Mouse (Mus musculus): ENCODE measurements around the gene Zfp13. TPM values are rescaled to one million over a fixed set of nuclear protein-coding genes. Genes with fewer than 3 reads are reported as not detected.

Gene Zfp13
- polyA plus RNA-seq, 1 experiment from 2014 or later: 1.6 TPM

- ATAC-seq (ENCODE audit: low read depth) (peak; percentile 97), DNase-seq (peak; percentile 93)
- peak within 1 kb of the TSS; percentile 94 for H3K9ac ChIP-seq
- no peaks in the 10 kb centered on the region for H3K9me3 ChIP-seq (replicated peaks)
- H3K4me3 ChIP-seq (replicated peaks): peak within 1 kb of the TSS; percentile 84
- H3K27me3 ChIP-seq: no peaks in the 10 kb centered on the region
- WGBS (ENCODE audit: insufficient replicate concordance): under 1% methylated on average over 59 of the region's 59 CpGs
- H3K27ac ChIP-seq: peak within 1 kb of the TSS; percentile 93
- peaks cover 20% of the 10 kb centered on the region for H3K36me3 ChIP-seq
- peaks cover 20% of the 10 kb centered on the region for H3K4me1 ChIP-seq (replicated peaks)
- H3K4me2 ChIP-seq: peak within 1 kb of the TSS; percentile 84
Observed at GRCm38 (mm10) chr17:23563595-23564367, 35.5 kb downstream of the Zfp13 start, which contains the start of gene Zfp213. Gene Zfp213, minus strand, starts transcription at chr17:23564238.

DNA sequence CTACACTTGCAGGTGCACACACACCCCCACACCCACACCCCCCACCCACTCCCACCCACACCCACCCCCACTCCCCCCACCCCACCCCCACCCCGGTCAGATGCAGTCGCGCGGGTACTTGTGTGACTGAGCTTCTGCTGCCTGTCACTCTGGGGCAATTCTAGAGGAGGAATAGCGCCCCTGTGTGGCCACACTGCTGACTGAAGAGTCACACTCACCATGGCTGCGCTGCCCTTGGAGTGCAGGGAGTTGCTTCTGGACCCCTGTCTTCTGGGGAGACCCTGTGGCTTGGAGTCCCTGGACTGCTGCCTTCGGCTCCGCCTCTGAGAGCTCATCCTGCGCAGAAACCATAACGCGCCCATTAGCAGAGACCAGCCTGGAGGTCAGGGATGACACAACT is 39.5 kb downstream of the Zfp13 start:
- Histone ChIP-seq H3K9me3 (replicated peaks) (no peaks in the 10 kb centered on the region), H3K4me3 (replicated peaks) (no peak overlapping the region), H3K4me2 (no peak overlapping the region), H3K36me3 (peaks cover 58% of the 10 kb centered on the region), H3K4me1 (replicated peaks) (peaks cover 13% of the 10 kb centered on the region), H3K9ac (no peak overlapping the region), H3K27ac (no peak overlapping the region), H3K27me3 (no peaks in the 10 kb centered on the region)
- WGBS (ENCODE audit: insufficient replicate concordance): 59% methylated on average over 11 of the region's 11 CpGs
- no peak for ATAC-seq (ENCODE audit: low read depth)
- no peak for DNase-seq

DNA sequence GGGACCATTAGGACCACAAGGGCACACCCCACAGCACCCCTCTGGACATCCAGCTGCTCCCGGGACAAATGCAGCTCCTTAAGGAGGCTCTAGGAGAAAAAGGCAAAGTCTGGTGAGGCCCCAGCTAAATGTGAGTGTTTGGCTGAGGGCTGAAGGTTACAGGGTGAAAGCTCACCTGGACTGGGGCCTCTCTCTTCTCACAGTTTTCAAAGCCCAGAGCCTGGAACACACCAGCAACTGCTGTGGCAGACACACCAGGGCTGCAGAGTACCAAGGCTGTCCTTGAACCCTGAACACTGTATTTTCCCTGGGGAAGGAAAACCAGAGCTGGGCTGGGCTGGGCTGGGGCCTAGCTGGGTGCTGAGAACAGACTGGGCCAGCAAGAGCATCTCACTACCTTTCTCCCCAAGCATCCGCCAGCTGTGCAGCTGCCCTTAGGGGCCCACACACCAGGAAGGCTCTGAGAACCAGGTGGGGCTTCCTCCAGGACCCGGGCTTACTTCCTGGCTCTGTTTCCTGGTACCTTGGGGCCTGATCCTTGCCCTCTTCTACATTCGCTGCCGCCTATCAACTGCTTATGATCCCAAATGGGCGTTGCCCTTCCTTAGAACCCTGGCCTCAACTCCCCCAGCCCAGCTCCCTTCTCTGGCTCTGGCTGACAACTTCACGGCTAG is 43.9 kb downstream of the Zfp13 start:
- H3K4me2 ChIP-seq: no peak overlapping the region
- no peaks in the 10 kb centered on the region for H3K27me3 ChIP-seq
- H3K4me3 ChIP-seq (replicated peaks): no peak overlapping the region
- DNase-seq (no peak), ATAC-seq (ENCODE audit: low read depth) (no peak)
- H3K4me1 ChIP-seq (replicated peaks): peaks cover 29% of the 10 kb centered on the region
- WGBS (ENCODE audit: insufficient replicate concordance): 67% methylated on average over 7 of the region's 7 CpGs
- no peaks in the 10 kb centered on the region for H3K9me3 ChIP-seq (replicated peaks)
- H3K36me3 ChIP-seq: peaks cover 51% of the 10 kb centered on the region
- H3K9ac ChIP-seq: no peak overlapping the region
- H3K27ac ChIP-seq: no peak overlapping the region

DNA sequence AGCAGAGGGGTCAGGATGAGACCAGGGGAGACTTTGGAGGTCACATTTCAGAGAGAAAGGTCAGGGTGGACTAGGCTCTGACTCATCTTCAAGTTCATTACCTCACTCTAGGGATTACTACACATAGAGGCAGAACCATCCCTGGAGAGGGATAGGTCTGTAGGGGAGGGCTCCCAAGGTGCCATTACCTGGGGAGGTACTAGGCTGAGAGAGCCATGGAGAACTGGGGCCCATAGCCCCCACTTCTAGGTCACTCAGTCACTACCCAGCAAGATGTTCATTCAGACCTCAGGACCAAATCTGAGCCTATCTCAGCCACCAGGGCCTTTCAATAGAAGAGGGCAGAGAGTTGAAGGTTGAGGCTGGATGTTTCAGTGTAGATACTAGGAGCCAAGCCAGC is 45.0 kb downstream of the Zfp13 start:
- Histone ChIP-seq H3K4me1 (replicated peaks) (peaks cover 35% of the 10 kb centered on the region), H3K9ac (no peak overlapping the region), H3K4me3 (replicated peaks) (no peak overlapping the region), H3K9me3 (replicated peaks) (no peaks in the 10 kb centered on the region), H3K4me2 (no peak overlapping the region), H3K27me3 (no peaks in the 10 kb centered on the region), H3K36me3 (peaks cover 47% of the 10 kb centered on the region), H3K27ac (no peak overlapping the region)
- no peak for DNase-seq
- ATAC-seq (ENCODE audit: low read depth): no peak

GRCm38 (mm10) chr17:23553634-23554120 is 45.6 kb downstream of the Zfp13 start:
- no peaks in the 10 kb centered on the region for H3K9me3 ChIP-seq (replicated peaks)
- H3K4me1 ChIP-seq (replicated peaks): peaks cover 42% of the 10 kb centered on the region
- H3K4me3 ChIP-seq (replicated peaks): no peak overlapping the region
- no peak overlapping the region for H3K4me2 ChIP-seq
- ATAC-seq (ENCODE audit: low read depth): no peak
- H3K36me3 ChIP-seq: peaks cover 41% of the 10 kb centered on the region
- no peak overlapping the region for H3K9ac ChIP-seq
- no peak for DNase-seq
- H3K27ac ChIP-seq: no peak overlapping the region
- no peaks in the 10 kb centered on the region for H3K27me3 ChIP-seq
- 61% methylated on average over 1 of the region's 1 CpGs for WGBS (ENCODE audit: insufficient replicate concordance)

DNA sequence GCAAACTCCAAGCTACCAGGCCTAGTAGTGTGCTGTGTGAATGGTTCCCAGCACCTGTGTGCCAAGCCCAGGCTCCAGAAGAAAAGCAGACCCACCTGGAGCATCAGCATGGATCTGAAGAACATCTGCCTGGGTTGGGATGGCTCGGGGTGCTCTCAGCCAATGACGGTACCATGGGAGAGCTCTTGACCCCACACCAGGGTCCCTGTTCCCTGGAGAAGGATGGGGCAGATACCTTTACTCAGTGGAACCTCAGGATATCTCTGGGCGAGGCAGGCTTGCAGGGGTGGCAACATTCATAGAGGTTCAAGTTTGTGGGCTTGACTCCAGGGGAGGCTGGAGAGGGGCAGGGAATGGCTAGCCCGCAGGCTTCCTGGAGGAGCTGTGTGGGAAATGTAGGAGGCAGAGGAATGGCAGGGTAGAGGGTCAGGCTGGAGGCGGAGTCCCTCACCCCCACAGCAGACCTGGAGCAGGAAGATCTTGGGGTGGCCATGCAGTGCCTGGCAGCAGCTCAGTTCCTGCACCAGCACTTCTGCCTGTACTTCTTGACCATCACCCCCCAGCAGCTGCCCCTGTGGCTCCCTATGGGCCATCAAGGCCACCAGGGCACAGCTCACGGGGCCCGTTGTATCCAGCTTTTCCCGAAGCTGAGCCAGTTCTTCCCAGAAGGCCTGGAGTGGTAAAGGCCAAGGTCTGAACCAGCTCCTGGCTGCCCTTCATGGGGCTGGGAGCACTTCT is 46.2 kb downstream of the Zfp13 start:
- WGBS (ENCODE audit: insufficient replicate concordance): 77% methylated on average over 8 of the region's 8 CpGs
- ATAC-seq (ENCODE audit: low read depth) (no peak), DNase-seq (no peak)
- Histone ChIP-seq H3K9ac (no peak overlapping the region), H3K27me3 (no peaks in the 10 kb centered on the region), H3K4me3 (replicated peaks) (no peak overlapping the region), H3K4me1 (replicated peaks) (peaks cover 48% of the 10 kb centered on the region), H3K27ac (peak overlapping the region; percentile 40; the same call in 1 of the 2 replicates), H3K9me3 (replicated peaks) (no peaks in the 10 kb centered on the region), H3K4me2 (no peak overlapping the region), H3K36me3 (peaks cover 35% of the 10 kb centered on the region)

DNA sequence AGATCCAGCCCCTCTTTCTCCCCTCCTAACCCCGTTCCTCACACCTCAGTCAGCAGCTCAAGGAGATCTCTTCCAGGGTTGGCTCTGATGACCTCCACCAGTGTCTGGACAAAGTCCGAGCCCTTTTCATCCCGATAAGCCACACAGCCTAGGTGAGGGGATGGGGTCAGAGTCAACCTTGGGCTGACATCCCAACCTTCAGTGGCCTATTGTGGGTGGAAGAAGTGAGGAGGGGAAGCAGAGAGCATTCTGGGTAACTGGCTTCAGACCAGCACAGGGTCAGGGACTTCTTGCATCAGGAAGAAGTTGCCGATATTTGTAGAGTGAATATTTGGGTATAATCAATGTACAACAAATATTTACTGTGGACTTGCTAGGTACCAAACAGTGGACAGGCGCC is 47.3 kb downstream of the Zfp13 start:
- peaks cover 24% of the 10 kb centered on the region for H3K36me3 ChIP-seq
- 55% methylated on average over 5 of the region's 5 CpGs for whole genome bisulfite sequencing (ENCODE audit: insufficient replicate concordance)
- ATAC-seq (ENCODE audit: low read depth): no peak
- H3K4me3 ChIP-seq (replicated peaks): no peak overlapping the region
- no peak overlapping the region for H3K27ac ChIP-seq
- DNase-seq: no peak
- peaks cover 51% of the 10 kb centered on the region for H3K4me1 ChIP-seq (replicated peaks)
- no peaks in the 10 kb centered on the region for H3K9me3 ChIP-seq (replicated peaks)
- H3K9ac ChIP-seq: no peak overlapping the region
- H3K27me3 ChIP-seq: no peaks in the 10 kb centered on the region
- H3K4me2 ChIP-seq: 0 out of 2 replicates have a peak overlapping the region, but pooled peaks have one; percentile 14

DNA sequence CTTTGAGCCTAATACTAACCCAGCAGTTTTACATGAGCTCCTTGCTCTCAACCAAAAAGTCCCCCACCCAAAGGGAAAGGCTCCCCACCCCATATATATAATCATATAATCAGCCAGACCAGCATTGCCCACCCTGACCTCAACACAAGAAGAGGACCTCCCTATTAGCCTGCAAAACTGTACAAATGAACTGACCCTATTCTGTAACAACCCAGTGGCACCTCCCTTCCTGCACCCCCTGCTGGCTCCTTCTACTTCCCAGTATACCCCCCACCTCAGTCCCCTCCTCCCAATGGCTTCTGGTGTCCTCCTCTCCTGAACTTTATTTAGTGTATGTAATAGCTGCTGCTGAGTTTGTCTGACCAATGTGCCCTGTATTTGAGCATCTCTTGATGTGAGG is 47.9 kb downstream of the Zfp13 start:
- peaks cover 51% of the 10 kb centered on the region for H3K4me1 ChIP-seq (replicated peaks)
- peak overlapping the region; percentile 84 for H3K4me2 ChIP-seq
- H3K4me3 ChIP-seq (replicated peaks): peak overlapping the region; percentile 68
- DNase-seq: no peak
- no peaks in the 10 kb centered on the region for H3K27me3 ChIP-seq
- H3K36me3 ChIP-seq: peaks cover 18% of the 10 kb centered on the region
- peak overlapping the region; percentile 81 for H3K27ac ChIP-seq
- ATAC-seq (ENCODE audit: low read depth): no peak
- H3K9ac ChIP-seq: peak overlapping the region; percentile 75
- no peaks in the 10 kb centered on the region for H3K9me3 ChIP-seq (replicated peaks)

GRCm38 (mm10) chr17:23550856-23551255 is 48.4 kb downstream of the Zfp13 start:
- Histone ChIP-seq H3K9ac (peak overlapping the region; percentile 75), H3K9me3 (replicated peaks) (no peaks in the 10 kb centered on the region), H3K4me1 (replicated peaks) (peaks cover 54% of the 10 kb centered on the region), H3K27ac (peak overlapping the region; percentile 81), H3K4me2 (peak overlapping the region; percentile 84), H3K4me3 (replicated peaks) (peak overlapping the region; percentile 68), H3K36me3 (peaks cover 12% of the 10 kb centered on the region), H3K27me3 (no peaks in the 10 kb centered on the region)
- 0% methylated on average over 15 of the region's 15 CpGs for WGBS (ENCODE audit: insufficient replicate concordance)
- no peak for ATAC-seq (ENCODE audit: low read depth)
- DNase-seq: no peak

DNA sequence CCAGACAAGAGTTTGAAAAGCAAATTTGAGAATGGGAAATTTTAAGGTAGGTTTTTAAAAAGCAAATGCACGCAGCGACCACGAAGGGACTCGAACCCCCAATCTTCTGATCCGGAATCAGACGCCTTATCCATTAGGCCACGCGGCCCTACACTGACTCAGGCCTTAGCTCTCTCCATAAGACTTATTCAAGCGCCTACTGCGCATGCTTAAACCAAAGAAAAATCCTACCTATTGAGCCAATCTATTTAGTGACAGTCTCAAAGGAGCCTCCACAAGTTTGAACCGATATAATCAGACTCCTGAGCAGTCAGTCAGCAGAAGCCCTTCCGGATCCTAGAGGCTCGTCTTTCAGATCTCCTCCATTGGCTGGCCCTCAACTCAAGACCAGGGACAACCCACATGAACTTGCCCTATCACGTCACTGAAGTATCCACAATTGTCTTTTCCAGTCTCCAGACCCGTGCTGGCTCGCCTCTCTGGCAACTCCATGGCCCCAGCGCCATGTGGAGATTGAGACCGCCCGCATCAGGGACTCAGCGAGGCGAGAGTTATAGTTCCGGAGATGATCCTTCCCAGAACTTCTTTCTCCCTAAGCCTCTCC is 49.0 kb downstream of the Zfp13 start:
- peaks cover 54% of the 10 kb centered on the region for H3K4me1 ChIP-seq (replicated peaks)
- H3K4me2 ChIP-seq: peak overlapping the region; percentile 84
- peaks cover 7% of the 10 kb centered on the region; the same call in 1 of the 2 replicates for H3K36me3 ChIP-seq
- H3K27ac ChIP-seq: peak overlapping the region; percentile 81
- H3K27me3 ChIP-seq: no peaks in the 10 kb centered on the region
- ATAC-seq (ENCODE audit: low read depth) (peak; percentile 49), DNase-seq (peak; percentile 86)
- H3K9me3 ChIP-seq (replicated peaks): no peaks in the 10 kb centered on the region
- WGBS (ENCODE audit: insufficient replicate concordance): under 1% methylated on average over 22 of the region's 22 CpGs
- peak overlapping the region; percentile 68 for H3K4me3 ChIP-seq (replicated peaks)
- peak overlapping the region; percentile 75 for H3K9ac ChIP-seq

DNA sequence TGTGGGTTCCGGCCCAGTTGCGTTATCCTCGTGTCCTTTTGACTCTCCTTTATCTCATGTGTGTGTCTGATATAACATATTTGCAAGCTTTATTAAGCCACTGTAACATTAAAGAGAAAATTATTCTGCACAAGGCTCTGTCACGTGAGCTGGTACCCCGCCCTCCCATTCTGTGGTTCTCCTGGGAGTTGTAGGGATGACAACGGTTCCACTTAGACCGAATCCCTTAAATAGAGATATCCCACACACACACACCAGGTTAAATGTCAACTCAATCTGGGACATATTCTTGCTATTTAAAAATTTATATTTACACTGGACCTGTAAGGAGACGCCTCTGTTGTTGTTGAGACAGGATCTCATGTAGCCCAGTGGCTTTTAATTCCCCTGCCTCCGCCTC is 49.8 kb downstream of the Zfp13 start:
- WGBS (ENCODE audit: insufficient replicate concordance): 5% methylated on average over 9 of the region's 9 CpGs

More for the DNA sequence above, 49.8 kb downstream of the Zfp13 start:
- Histone ChIP-seq H3K36me3 (0 out of 2 replicates have a peak, but pooled peaks cover under 1% of the 10 kb centered on the region), H3K27me3 (no peaks in the 10 kb centered on the region), H3K4me2 (peak overlapping the region; percentile 84), H3K4me3 (replicated peaks) (peak overlapping the region; percentile 68), H3K4me1 (replicated peaks) (peaks cover 54% of the 10 kb centered on the region), H3K9me3 (replicated peaks) (no peaks in the 10 kb centered on the region), H3K9ac (peak overlapping the region; percentile 63), H3K27ac (peak overlapping the region; percentile 58)
- DNase-seq: no peak
- ATAC-seq (ENCODE audit: low read depth): no peak
